Mouse (Mus musculus) kidney, adult 2 months (tissue): ENCODE results near the gene Sox18.

Experiments used
- CTCF ChIP-seq: fragments of 200-500 bp; conservative IDR thresholded peaks from 2 replicates; pipeline ENCODE4 v1.5.1; 2011; ENCODE audit warnings: low read depth, mild to moderate bottlenecking, control low read depth, low read length, moderate library complexity, mixed read lengths; ENCODE audit not compliant: insufficient read depth, insufficient read length
- POLR2A ChIP-seq: fragments of 200-500 bp; IDR thresholded peaks from one replicate; pipeline ENCODE4 v1.6.1; 2011; ENCODE audit warnings: low read depth, low read length, control low read depth

DNA sequence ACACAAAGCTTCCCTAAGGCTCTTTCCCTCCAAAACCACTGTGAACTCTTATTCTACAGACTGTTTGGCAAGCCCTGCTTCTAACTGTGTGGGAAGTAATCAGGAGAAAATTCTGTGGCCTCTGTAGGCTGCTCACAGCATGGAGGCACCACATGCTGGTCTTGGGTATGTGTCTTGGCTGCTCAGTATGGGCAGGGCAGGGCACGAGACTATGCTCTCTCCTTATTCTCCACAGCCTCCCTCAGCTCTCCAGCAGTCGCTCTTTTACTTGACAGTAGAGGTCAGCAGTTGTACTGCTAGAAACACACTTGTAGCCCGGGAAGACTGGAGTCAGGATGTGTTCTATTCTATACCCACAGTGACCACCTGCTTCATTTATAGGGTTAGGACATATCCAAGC lies 48.6 kb upstream of the Sox18 start:
- TF ChIP-seq CTCF (no peak), POLR2A (no peak)
